Mouse (Mus musculus): ENCODE data around the gene Trappc11. TPM values are rescaled to one million over a fixed set of nuclear protein-coding genes. Genes with fewer than 3 reads are reported as not detected.
"Not testable (repeated sequence)": the region's sequence is repeated elsewhere in the genome, so short reads cannot be mapped to it uniquely, and the experiment has no call there.

The Trappc11 gene
- total RNA-seq, 2 experiments from 2014 or later, result 28.7 to 38.9 TPM

DNA sequence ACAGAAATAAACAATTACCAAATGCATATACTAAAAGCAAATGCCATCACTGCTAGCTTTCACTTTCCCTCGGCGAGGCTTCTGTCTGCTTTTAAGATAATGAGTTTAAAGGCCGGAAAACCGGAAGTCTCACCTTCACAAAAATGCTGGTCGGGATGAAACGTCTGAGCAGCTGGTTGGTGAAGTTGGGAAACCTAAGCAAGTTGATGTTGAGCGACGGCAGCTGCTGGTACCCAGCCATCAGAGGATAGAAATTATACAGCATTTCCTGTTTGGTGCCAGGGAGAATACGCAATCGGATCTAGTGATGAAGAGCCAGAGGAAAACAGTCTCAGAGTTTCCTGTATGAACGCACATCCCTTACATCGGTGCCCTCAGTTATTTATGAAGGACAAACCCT lies 40.2 kb downstream of the Trappc11 start:
- ATAC-seq (replicated peaks; ENCODE audit: poor library complexity, severe bottlenecking), result no peak

GRCm38 (mm10) chr8:47487231-47487630 lies 46.0 kb downstream of the Trappc11 start:
- no peak for ATAC-seq (replicated peaks; ENCODE audit: poor library complexity, severe bottlenecking)

- no peak for ATAC-seq (replicated peaks; ENCODE audit: poor library complexity, severe bottlenecking)
These were observed 50.8 kb downstream of the Trappc11 start for GRCm38 (mm10) chr8:47482354-47483071.

DNA sequence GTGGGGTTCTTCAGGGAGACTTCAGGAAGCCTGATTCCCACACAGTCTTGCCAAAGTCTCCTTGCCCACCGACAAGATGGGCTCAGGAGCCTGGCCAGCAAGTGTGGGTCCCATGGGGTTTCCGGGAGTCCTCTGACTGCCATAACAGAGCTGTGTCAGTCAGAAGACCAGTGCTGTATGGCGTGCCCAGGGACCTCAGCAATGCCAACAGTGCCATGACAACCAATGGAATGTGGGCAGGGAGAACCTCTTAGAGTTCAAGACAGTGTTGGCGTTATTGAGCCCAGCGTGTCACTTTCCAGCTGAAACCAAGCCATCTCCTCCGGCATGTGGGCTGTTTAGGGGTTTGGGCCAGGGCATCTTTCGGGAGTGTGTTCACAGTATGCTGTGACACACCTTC lies 53.2 kb downstream of the Trappc11 start:
- no peak for ATAC-seq (replicated peaks; ENCODE audit: poor library complexity, severe bottlenecking)

- no peak for ATAC-seq (replicated peaks; ENCODE audit: poor library complexity, severe bottlenecking)
These were observed 71.6 kb downstream of the Trappc11 start for GRCm38 (mm10) chr8:47461650-47462049.

- no peak for ATAC-seq (replicated peaks; ENCODE audit: poor library complexity, severe bottlenecking)
These were observed 74.0 kb downstream of the Trappc11 start for GRCm38 (mm10) chr8:47459216-47459749.

- ATAC-seq (replicated peaks; ENCODE audit: poor library complexity, severe bottlenecking), result no peak
These were observed 74.7 kb downstream of the Trappc11 start for GRCm38 (mm10) chr8:47458591-47458990.

DNA sequence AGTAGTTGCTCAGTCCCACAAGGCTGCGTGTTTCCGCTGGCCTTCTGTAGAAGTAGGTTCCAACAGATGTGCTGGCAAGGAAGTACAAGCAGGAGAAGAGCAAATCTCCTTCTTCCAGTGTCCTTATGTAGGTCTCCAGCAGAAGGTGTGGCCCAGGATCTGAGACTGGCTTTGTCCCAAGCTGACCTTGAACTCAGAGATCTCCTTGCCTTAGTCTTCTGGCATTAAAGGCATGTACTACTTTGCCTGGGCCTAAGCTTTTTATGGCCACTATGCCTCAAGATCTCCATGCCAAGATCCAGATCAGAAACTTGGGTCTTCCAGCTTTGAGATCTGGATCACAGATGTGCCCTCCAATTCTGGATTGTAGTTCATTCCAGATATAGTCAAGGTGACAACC lies 84.1 kb downstream of the Trappc11 start:
- ATAC-seq (replicated peaks; ENCODE audit: poor library complexity, severe bottlenecking), result not testable (repeated sequence)

DNA sequence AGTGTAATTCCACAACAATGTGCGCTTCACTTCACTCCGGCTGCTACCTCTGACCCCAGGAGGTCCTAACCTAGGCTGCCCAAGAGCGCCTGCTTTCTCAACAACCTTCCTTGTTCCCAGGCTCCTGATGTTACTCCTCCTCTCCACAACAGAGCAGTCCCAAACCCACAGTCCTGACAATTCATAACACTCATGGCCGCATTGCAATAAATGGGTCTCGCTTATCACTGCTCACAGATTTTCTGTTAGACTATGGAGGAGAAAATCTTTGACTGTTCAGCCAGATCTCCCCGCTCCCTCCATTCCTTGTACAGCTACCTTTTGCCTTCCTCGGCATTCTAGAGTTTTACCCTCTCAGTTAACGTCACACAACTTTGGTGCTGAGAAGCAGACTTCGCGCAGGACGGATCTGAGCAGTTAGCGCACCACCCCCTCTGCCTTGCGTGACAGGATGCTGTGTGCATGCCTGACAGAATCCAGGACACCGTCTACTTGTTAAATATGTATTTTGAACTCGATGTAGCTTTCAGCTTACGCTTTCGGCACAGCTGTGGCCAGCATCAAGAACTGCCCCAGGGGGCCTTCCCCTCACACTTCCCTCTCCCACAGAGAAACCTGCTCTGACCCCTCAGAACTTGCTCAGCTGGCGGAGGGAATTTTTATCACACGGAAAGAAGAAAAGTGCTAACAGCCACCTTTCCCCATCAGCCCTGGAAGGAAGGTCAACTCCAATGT lies 86.8 kb downstream of the Trappc11 start, which contains the start of gene Stox2:
Gene Stox2, minus strand, starts transcription at position 51 of the 735 bp plus-strand sequence.
- ATAC-seq (replicated peaks; ENCODE audit: poor library complexity, severe bottlenecking), result no peak

Other genes starting within 250 kb of the Trappc11 start
- gene Stox2, start 87.1 kb downstream of the Trappc11 start, total RNA-seq (2014; fragmentation: Nextera tagmentation), result 2.4 and 3.2 TPM in 2 replicates
- gene Stox2, start 87.1 kb downstream of the Trappc11 start, total RNA-seq (2017), result 1.0 and 1.9 TPM in 2 replicates
- gene Rwdd4a, start 194 bp upstream of the Trappc11 start, total RNA-seq (2014; fragmentation: Nextera tagmentation), result 34.4 and 46.9 TPM in 2 replicates
- 36.8 and 42.6 TPM in 2 replicates for gene Rwdd4a, start 194 bp upstream of the Trappc11 start, total RNA-seq (2017)
- 22.9 and 34.9 TPM in 2 replicates for gene Ing2, start 142.1 kb upstream of the Trappc11 start, total RNA-seq (2014; fragmentation: Nextera tagmentation)
- 48.6 and 52.0 TPM in 2 replicates for gene Ing2, start 142.1 kb upstream of the Trappc11 start, total RNA-seq (2017)
- gene Cdkn2aip, start 180.5 kb upstream of the Trappc11 start, total RNA-seq (2014; fragmentation: Nextera tagmentation), result 13.2 and 13.9 TPM in 2 replicates
- 19.7 and 26.5 TPM in 2 replicates for gene Cdkn2aip, start 180.5 kb upstream of the Trappc11 start, total RNA-seq (2017)